Mouse (Mus musculus): Measurements from ENCODE around the gene Camk1d.
"Not testable (repeated sequence)": the region's sequence is repeated elsewhere in the genome, so short reads cannot be mapped to it uniquely, and the experiment has no call there.

Camk1d gene

DNA sequence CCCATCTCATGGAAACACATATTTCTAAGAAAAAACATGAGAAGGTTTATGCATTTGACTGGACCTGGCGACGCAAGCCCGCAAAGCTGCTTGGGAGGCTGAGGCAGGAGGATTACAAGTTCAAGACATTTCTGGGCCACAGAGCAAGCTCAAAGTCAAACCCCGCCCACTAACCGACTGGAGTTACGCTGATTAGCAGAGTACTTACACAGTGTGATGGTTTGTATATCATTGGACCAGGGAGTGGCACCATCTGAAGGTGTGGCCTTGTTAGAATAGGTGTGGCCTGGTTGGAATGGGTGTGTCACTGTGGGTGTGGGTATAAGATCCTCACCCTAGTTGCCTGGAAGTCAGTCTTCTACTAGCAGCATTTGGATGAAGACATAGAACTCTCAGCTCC lies 465.1 kb downstream of the Camk1d start:
- not testable (repeated sequence) for DNase-seq (ENCODE audit: low spot score in 2 of 2)
